Mouse (Mus musculus) megakaryocyte, adult 5-6 weeks (primary cell): ENCODE measurements around the gene S1pr5. TPM values are rescaled to one million over a fixed set of nuclear protein-coding genes. Genes with fewer than 3 reads are reported as not detected.
"Not testable (repeated sequence)": the region's sequence is repeated elsewhere in the genome, so short reads cannot be mapped to it uniquely, and the experiment has no call there.

Source experiments
- ATAC-seq: 2 replicates; pipeline ENCODE4 v1.8.0; 2016; ENCODE audit warnings: mild to moderate bottlenecking, inconsistent platforms; ENCODE audit not compliant: poor library complexity, severe bottlenecking
- total RNA-seq, 2 experiments: library from RNA; stranded (forward) in 1 of 2; stranded (reverse) in 1 of 2; fragments of 153-499, 151-499 nt in 1 of 2; fragments of 221-1000, 200-1000 nt in 1 of 2; gene quantifications; 2 replicates each; pipeline versions ENCODE4 v1.2.3 to v1.2.4; 2015 to 2017

S1pr5 gene
- total RNA-seq, 2 experiments from 2014 or later, result 3.6 to 9.0 TPM

- no peak for ATAC-seq
Measured at GRCm38 (mm10) chr9:21211624-21212023, 36.6 kb downstream of the S1pr5 start.

- no peak for ATAC-seq
Measured at GRCm38 (mm10) chr9:21210821-21211220, 37.4 kb downstream of the S1pr5 start.

- ATAC-seq, result no peak
Measured at GRCm38 (mm10) chr9:21208626-21209025, 39.6 kb downstream of the S1pr5 start.

- peak; percentile 57 for ATAC-seq
Measured at GRCm38 (mm10) chr9:21206848-21207247, 41.4 kb downstream of the S1pr5 start.

GRCm38 (mm10) chr9:21204528-21205272, 43.5 kb downstream of the S1pr5 start:
- no peak for ATAC-seq

GRCm38 (mm10) chr9:21204156-21204527, 44.1 kb downstream of the S1pr5 start:
- no peak for ATAC-seq

- ATAC-seq, result no peak
Measured at GRCm38 (mm10) chr9:21198960-21199359, 49.3 kb downstream of the S1pr5 start.

GRCm38 (mm10) chr9:21197981-21198380, 50.3 kb downstream of the S1pr5 start:
- no peak for ATAC-seq

GRCm38 (mm10) chr9:21196521-21197433, 51.5 kb downstream of the S1pr5 start:
- ATAC-seq, result no peak

GRCm38 (mm10) chr9:21195736-21196505, 52.3 kb downstream of the S1pr5 start:
- ATAC-seq, result not testable (repeated sequence)

- ATAC-seq, result peak; percentile 83
Measured at GRCm38 (mm10) chr9:21194787-21195493, 53.3 kb downstream of the S1pr5 start.

- no peak for ATAC-seq
Measured at GRCm38 (mm10) chr9:21193786-21194185, 54.5 kb downstream of the S1pr5 start.

Other genes starting within 250 kb of the S1pr5 start
- gene Mrpl4, start 245.7 kb downstream of the S1pr5 start, total RNA-seq (2015), result 47.3 and 63.6 TPM in 2 replicates
- gene Mrpl4, start 245.7 kb downstream of the S1pr5 start, total RNA-seq (2017), result 44.5 and 50.3 TPM in 2 replicates
- gene Icam1, start 232.5 kb downstream of the S1pr5 start, total RNA-seq (2015), result 9.6 and 15.3 TPM in 2 replicates
- 19.5 and 20.5 TPM in 2 replicates for gene Icam1, start 232.5 kb downstream of the S1pr5 start, total RNA-seq (2017)
- 0.91 and 1.1 TPM in 2 replicates for gene Icam4, start 219.1 kb downstream of the S1pr5 start, total RNA-seq (2015)
- gene Icam4, start 219.1 kb downstream of the S1pr5 start, total RNA-seq (2017), result 0.44 and 2.4 TPM in 2 replicates
- not detected in 2 replicates for gene Icam5, start 216.4 kb downstream of the S1pr5 start, total RNA-seq (2015)
- not detected in 2 replicates for gene Icam5, start 216.4 kb downstream of the S1pr5 start, total RNA-seq (2017)
- 1.2 TPM in 1 of 2 replicates, not detected in the other for gene Zglp1, start 181.3 kb downstream of the S1pr5 start, total RNA-seq (2015)
- not detected in 2 replicates for gene Zglp1, start 181.3 kb downstream of the S1pr5 start, total RNA-seq (2017)
- gene Gm49373, start 175.3 kb downstream of the S1pr5 start, total RNA-seq (2015), result 0.16 and 0.22 TPM in 2 replicates
- gene Gm49373, start 175.3 kb downstream of the S1pr5 start, total RNA-seq (2017), result 0.59 TPM in 1 of 2 replicates, not detected in the other
- gene Fdx1l, start 174.8 kb downstream of the S1pr5 start, total RNA-seq (2015), result 0.73 and 2.1 TPM in 2 replicates
- 15.3 and 17.5 TPM in 2 replicates for gene Fdx1l, start 174.8 kb downstream of the S1pr5 start, total RNA-seq (2017)
- gene Gm38431, start 156.4 kb downstream of the S1pr5 start, total RNA-seq (2015), result 43.4 and 44.9 TPM in 2 replicates
- 3.8 and 5.1 TPM in 2 replicates for gene Gm38431, start 156.4 kb downstream of the S1pr5 start, total RNA-seq (2017)
- 36.0 and 43.0 TPM in 2 replicates for gene Raver1, start 156.4 kb downstream of the S1pr5 start, total RNA-seq (2015)
- 17.1 and 22.0 TPM in 2 replicates for gene Raver1, start 156.4 kb downstream of the S1pr5 start, total RNA-seq (2017)
- 24.9 and 30.9 TPM in 2 replicates for gene Tyk2, start 117.2 kb downstream of the S1pr5 start, total RNA-seq (2015)
- gene Tyk2, start 117.2 kb downstream of the S1pr5 start, total RNA-seq (2017), result 33.5 and 37.0 TPM in 2 replicates
- gene Cdc37, start 98.5 kb downstream of the S1pr5 start, total RNA-seq (2015), result 39.6 and 49.0 TPM in 2 replicates
- gene Cdc37, start 98.5 kb downstream of the S1pr5 start, total RNA-seq (2017), result 149 and 165 TPM in 2 replicates
- 6.8 and 7.3 TPM in 2 replicates for gene Pde4a, start 82.7 kb downstream of the S1pr5 start, total RNA-seq (2015)
- 3.0 and 3.9 TPM in 2 replicates for gene Pde4a, start 82.7 kb downstream of the S1pr5 start, total RNA-seq (2017)
- gene Keap1, start 9.1 kb downstream of the S1pr5 start, total RNA-seq (2015), result 17.7 and 18.8 TPM in 2 replicates
- 34.0 and 36.9 TPM in 2 replicates for gene Keap1, start 9.1 kb downstream of the S1pr5 start, total RNA-seq (2017)
- gene Atg4d, start 16.9 kb upstream of the S1pr5 start, total RNA-seq (2015), result 14.6 and 15.0 TPM in 2 replicates
- 13.5 and 19.3 TPM in 2 replicates for gene Atg4d, start 16.9 kb upstream of the S1pr5 start, total RNA-seq (2017)
- gene Kri1, start 39.5 kb upstream of the S1pr5 start, total RNA-seq (2015), result 28.0 and 28.4 TPM in 2 replicates
- 53.6 and 76.9 TPM in 2 replicates for gene Kri1, start 39.5 kb upstream of the S1pr5 start, total RNA-seq (2017)
- gene Cdkn2d, start 43.0 kb upstream of the S1pr5 start, total RNA-seq (2015), result 132 and 138 TPM in 2 replicates
- gene Cdkn2d, start 43.0 kb upstream of the S1pr5 start, total RNA-seq (2017), result 65.6 and 75.3 TPM in 2 replicates
- gene Ap1m2, start 63.9 kb upstream of the S1pr5 start, total RNA-seq (2015), result 0.31 and 0.32 TPM in 2 replicates
- 0.92 and 1.6 TPM in 2 replicates for gene Ap1m2, start 63.9 kb upstream of the S1pr5 start, total RNA-seq (2017)
- gene Slc44a2, start 72.3 kb upstream of the S1pr5 start, total RNA-seq (2015), result 112 and 124 TPM in 2 replicates
- 101 and 116 TPM in 2 replicates for gene Slc44a2, start 72.3 kb upstream of the S1pr5 start, total RNA-seq (2017)
- gene Ilf3, start 119.4 kb upstream of the S1pr5 start, total RNA-seq (2015), result 21.7 and 22.9 TPM in 2 replicates
- 42.0 and 42.5 TPM in 2 replicates for gene Ilf3, start 119.4 kb upstream of the S1pr5 start, total RNA-seq (2017)
- 5.4 and 11.8 TPM in 2 replicates for gene Qtrt1, start 163.4 kb upstream of the S1pr5 start, total RNA-seq (2015)
- gene Qtrt1, start 163.4 kb upstream of the S1pr5 start, total RNA-seq (2017), result 6.7 and 9.8 TPM in 2 replicates
- gene Dnm2, start 176.5 kb upstream of the S1pr5 start, total RNA-seq (2015), result 94.9 and 101 TPM in 2 replicates
- 131 and 144 TPM in 2 replicates for gene Dnm2, start 176.5 kb upstream of the S1pr5 start, total RNA-seq (2017)